Mouse (Mus musculus): ENCODE measurements around the gene Rnpc3. TPM values are rescaled to one million over a fixed set of nuclear protein-coding genes. Genes with fewer than 3 reads are reported as not detected.

Rnpc3 gene
- polyA plus RNA-seq (2012; rRNA removed), result 13.3 and 14.6 TPM in 2 replicates

DNA sequence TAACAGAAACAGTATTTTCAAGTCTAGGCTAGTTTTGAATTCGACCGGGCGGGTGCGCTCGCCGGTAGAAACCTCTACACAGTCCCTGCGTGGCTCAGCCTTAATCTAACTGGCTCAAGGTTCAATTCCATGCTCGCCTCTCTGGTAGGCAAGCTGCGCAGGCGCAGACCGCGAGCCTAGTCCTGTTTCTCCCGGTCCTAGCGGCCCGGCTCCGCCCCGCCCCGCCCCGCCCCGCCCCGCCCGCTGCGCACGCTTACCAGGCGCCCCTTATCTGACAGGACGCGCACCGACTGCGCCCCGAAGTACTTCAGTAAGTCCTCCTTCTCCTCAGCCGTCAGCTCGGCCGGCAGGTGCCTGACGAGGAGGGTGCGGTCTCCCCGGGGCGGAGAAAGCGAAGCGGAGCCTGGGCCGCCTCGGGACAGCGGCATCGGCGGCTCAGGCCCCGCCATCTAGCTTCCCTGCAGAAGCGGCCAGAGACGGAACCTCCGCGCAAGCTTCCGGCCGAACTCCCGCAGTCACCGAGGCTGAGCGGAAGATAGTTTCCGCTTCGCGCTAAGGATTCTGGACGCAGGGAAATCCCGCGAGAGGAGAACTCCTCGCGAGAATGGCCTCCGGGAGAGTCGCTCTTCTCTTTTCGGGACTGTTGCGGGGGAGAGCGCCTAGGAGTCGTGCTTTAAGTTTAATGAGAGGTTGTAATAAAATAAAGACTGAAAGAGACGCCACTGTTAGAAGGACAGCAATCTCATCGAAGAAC is at the start of gene Rnpc3:
Gene Rnpc3 (minus strand): TSS at position 544 of the 754 bp plus-strand sequence.

DNA sequence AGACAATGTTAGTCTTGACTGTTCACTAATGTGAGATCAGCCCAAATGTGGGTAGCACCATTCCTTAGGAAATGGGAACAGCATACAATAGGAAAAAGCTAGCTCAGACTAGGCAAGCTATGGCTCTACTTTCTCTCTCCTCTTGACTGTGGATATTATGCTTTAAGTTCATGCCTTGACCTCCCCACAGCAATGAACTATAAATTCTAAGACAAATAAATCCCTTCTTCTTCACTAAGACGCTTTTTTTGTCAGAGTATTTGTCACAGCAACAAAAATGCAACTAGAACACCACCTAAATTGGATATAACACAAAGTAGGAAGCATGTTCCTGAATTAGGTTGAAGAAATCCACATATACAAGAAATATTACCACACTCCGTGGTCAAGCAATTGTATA is 23.4 kb downstream of the Rnpc3 start, which contains the start of gene Amy1:
Gene Amy1 (minus strand): TSS at position 101 of the 400 bp plus-strand sequence.

Other genes starting within 250 kb of the Rnpc3 start
- gene Amy2a1, start 97.7 kb downstream of the Rnpc3 start, polyA plus RNA-seq (2012; rRNA removed), result 0.05 TPM in 1 of 2 replicates, not detected in the other
- 6.5 and 8.0 TPM in 2 replicates for gene Amy1, start 23.4 kb downstream of the Rnpc3 start, polyA plus RNA-seq (2012; rRNA removed)

All from liver, embryonic 14 days (tissue).